Mouse (Mus musculus) limb, embryonic 13.5 days (tissue): ENCODE measurements around the gene Nlrp1a. TPM values are rescaled to one million over a fixed set of nuclear protein-coding genes. Genes with fewer than 3 reads are reported as not detected.

Experiments
- ATAC-seq: fragments of 200-750 bp; cut with Nextera tagmentation; 2 replicates; pipeline ENCODE4 v1.8.0; 2017; ENCODE audit warnings: low read depth, moderate number of reproducible peaks, moderate TSS enrichment; ENCODE audit not compliant: low FRiP score
- H3K27ac ChIP-seq: fragments of 300-500 bp; sonication (generic); 2 replicates; pipeline ENCODE4 v1.5.1; 2015; ENCODE audit warnings: inconsistent platforms, mild to moderate bottlenecking, moderate library complexity
- H3K27me3 ChIP-seq: fragments of 300-500 bp; sonication (generic); 2 replicates; pipeline ENCODE4 v1.6.1; 2015; ENCODE audit warnings: mild to moderate bottlenecking, inconsistent platforms
- H3K36me3 ChIP-seq: fragments of 300-500 bp; sonication (generic); 2 replicates; pipeline ENCODE4 v1.6.1; 2015; ENCODE audit warnings: inconsistent platforms, mild to moderate bottlenecking, moderate library complexity
- H3K4me1 ChIP-seq: fragments of 300-500 bp; sonication (generic); 2 replicates; pipeline ENCODE4 v1.6.1; 2015; ENCODE audit warnings: inconsistent platforms
- H3K4me2 ChIP-seq: fragments of 300-500 bp; sonication (generic); replicated peaks from 2 replicates; pipeline ENCODE4 v1.6.1; 2015; ENCODE audit warnings: inconsistent platforms, mild to moderate bottlenecking, moderate library complexity
- H3K4me3 ChIP-seq: fragments of 300-500 bp; sonication (generic); 2 replicates; pipeline ENCODE4 v1.5.1; 2015; ENCODE audit warnings: moderate library complexity, mild to moderate bottlenecking, inconsistent platforms
- H3K9ac ChIP-seq: fragments of 300-500 bp; sonication (generic); 2 replicates; pipeline ENCODE4 v1.6.1; 2015; ENCODE audit warnings: mild to moderate bottlenecking, inconsistent platforms
- H3K9me3 ChIP-seq: fragments of 300-500 bp; sonication (generic); 2 replicates; pipeline ENCODE4 v1.6.1; 2016; ENCODE audit warnings: inconsistent platforms
- WGBS: fragments of 180-500 bp; shearing (Covaris S2); methylation state at CpG from one replicate; pipeline ENCODE4 v1.1.7; 2015; 5-methylcytosine and 5-hydroxymethylcytosine counted together
- polyA plus RNA-seq: library from polyadenylated mRNA; unstranded; fragments of >200 nt; fragmentation: Nextera tagmentation; extraction: Ambion mirVana; gene quantifications from 2 replicates; pipeline ENCODE4 v1.2.1, GENCODE M21; 2015

Gene Nlrp1a
- 0.09 TPM in 1 of 2 replicates, not detected in the other for polyA plus RNA-seq

DNA sequence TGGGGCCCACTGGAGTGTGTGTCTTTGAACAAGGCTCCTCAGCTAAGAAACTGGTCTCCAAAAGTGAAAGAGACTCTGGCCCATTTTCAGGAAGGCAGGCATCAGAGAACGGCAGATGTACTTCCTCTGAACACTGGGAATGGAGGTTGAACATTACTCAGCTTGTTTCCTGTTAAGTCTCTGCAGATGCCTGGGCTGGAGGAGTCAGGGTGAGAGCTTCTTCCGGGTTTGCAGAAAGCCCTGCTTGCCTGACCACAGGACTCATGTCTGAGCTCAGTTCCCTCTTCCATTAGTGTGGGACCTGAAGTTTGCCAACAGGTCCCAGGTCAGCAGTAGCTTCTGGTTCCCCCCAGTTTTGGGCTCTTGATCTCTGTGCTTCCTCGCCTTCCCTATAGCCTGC lies at the start of gene Nlrp1a:
Nlrp1a (minus strand) TSS at position 44 of the 400 bp plus-strand sequence.
- H3K27me3 ChIP-seq: no peaks in the 10 kb centered on the region
- H3K9ac ChIP-seq: no peak within 1 kb of the TSS
- H3K4me3 ChIP-seq: no peak within 1 kb of the TSS
- H3K9me3 ChIP-seq: no peaks in the 10 kb centered on the region
- no peaks in the 10 kb centered on the region for H3K4me1 ChIP-seq
- no peaks in the 10 kb centered on the region for H3K36me3 ChIP-seq
- no peak within 1 kb of the TSS for H3K27ac ChIP-seq
- 75% methylated on average over 3 of the region's 3 CpGs for WGBS
- no peak for ATAC-seq
- no peak within 1 kb of the TSS for H3K4me2 ChIP-seq

DNA sequence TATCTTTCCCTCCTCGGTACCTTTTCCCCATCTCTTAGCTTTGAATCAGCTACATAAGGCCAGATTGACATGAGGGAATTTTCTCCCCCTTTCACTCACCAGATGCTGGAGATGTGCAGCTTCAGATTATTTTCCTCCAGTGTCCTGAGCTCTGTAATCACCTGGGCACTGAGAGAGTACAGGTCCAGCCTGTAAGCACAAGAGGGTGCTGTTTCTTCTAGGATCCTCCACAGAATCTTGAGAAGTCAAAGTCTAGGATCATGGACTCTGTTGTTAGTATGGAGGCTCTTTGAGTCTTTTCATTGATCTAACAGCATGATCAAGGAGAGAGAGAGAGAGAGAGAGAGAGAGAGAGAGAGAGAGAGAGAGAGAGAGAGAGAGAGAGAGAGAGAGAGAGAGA lies 25.1 kb upstream of the Nlrp1a start:
- Histone ChIP-seq H3K27ac (no peak overlapping the region), H3K27me3 (no peaks in the 10 kb centered on the region), H3K9me3 (no peaks in the 10 kb centered on the region), H3K4me2 (no peak overlapping the region), H3K4me3 (no peak overlapping the region), H3K36me3 (no peaks in the 10 kb centered on the region), H3K9ac (no peak overlapping the region), H3K4me1 (no peaks in the 10 kb centered on the region)
- whole genome bisulfite sequencing: 72% methylated on average over 1 of the region's 1 CpGs
- ATAC-seq: no peak

- Histone ChIP-seq H3K27ac (no peak overlapping the region), H3K4me2 (no peak overlapping the region), H3K9me3 (no peaks in the 10 kb centered on the region), H3K36me3 (no peaks in the 10 kb centered on the region), H3K4me1 (no peaks in the 10 kb centered on the region), H3K9ac (no peak overlapping the region), H3K4me3 (no peak overlapping the region), H3K27me3 (no peaks in the 10 kb centered on the region)
- WGBS: 76% methylated on average over 1 of the region's 1 CpGs
- ATAC-seq: no peak
Measured at GRCm38 (mm10) chr11:71164139-71164538, 19.6 kb upstream of the Nlrp1a start.

- ATAC-seq: no peak
- WGBS: 76% methylated on average over 3 of the region's 3 CpGs
- no peaks in the 10 kb centered on the region for H3K9me3 ChIP-seq
- no peak overlapping the region for H3K4me3 ChIP-seq
- H3K36me3 ChIP-seq: no peaks in the 10 kb centered on the region
- H3K4me2 ChIP-seq: no peak overlapping the region
- H3K9ac ChIP-seq: no peak overlapping the region
- H3K27ac ChIP-seq: no peak overlapping the region
- H3K27me3 ChIP-seq: no peaks in the 10 kb centered on the region
- H3K4me1 ChIP-seq: no peaks in the 10 kb centered on the region
Measured at GRCm38 (mm10) chr11:71159439-71160136, 15.1 kb upstream of the Nlrp1a start.

DNA sequence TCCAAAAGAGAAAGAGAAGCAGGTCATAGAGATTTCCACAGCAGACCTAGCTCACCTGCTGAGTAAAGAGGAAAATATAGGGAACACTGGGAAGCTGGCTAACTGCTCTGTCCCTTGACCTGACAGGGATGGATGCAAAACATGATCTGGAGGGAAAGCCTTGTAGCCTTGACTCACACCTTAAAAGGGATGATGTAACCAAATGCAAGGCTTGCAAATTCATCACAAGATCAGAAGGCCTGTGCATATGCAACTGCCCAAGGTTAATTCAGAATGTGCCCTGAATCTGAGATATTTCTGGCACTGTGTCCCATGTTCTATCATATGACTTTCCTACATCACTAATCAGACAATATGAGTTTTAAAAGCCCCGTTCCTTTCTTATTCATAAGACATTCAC lies 10.8 kb upstream of the Nlrp1a start:
- Histone ChIP-seq H3K9me3 (no peaks in the 10 kb centered on the region), H3K4me2 (no peak overlapping the region), H3K4me3 (no peak overlapping the region), H3K36me3 (no peaks in the 10 kb centered on the region), H3K27me3 (no peaks in the 10 kb centered on the region), H3K9ac (no peak overlapping the region), H3K4me1 (no peaks in the 10 kb centered on the region), H3K27ac (no peak overlapping the region)
- no peak for ATAC-seq
- WGBS: 88% methylated on average over 1 of the region's 1 CpGs

DNA sequence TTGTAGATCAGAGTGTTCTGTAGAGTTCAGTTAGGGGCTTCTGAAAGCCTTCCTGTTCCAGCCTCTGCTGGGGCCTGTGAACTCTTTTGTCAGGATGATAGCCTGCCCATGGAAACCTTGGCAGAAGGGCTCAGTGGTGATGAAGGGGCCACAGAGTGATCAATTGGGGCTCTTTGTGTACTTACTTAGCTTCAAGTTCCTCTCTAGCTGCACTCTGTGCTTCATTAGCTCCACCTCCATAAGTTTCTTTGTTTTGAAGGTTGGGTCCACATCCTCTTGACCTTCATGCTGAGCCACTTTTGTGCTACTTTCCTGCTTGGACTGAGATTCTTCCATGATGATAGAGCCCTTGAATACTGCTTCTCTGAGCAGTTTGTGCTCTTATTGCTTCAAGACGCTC lies 2.5 kb downstream of the Nlrp1a start:
- WGBS: 91% methylated on average over 1 of the region's 1 CpGs
- H3K4me3 ChIP-seq: no peak overlapping the region
- no peak for ATAC-seq

DNA sequence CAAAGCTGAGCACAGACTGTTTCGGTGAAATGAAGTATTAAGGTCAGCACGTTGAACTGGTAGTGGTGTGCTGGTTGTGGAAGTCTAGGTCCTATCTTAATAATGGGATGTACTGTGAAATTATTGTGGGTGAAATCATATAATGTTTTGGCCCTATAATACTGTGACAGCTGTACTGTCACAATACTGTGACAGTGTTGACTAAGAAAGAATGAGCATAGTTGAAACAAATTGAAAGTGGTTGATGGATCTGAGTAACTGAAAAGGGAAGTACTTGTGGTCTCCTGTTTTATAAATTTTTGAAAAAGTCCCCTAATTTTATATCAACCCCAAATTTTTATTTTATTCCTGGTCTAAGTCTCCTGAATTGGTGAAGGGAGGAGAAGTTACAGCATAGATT lies 37.4 kb downstream of the Nlrp1a start:
- no peak overlapping the region for H3K4me3 ChIP-seq
- 79% methylated on average over 2 of the region's 2 CpGs for WGBS
- no peaks in the 10 kb centered on the region for H3K9me3 ChIP-seq
- no peak overlapping the region for H3K9ac ChIP-seq
- H3K27me3 ChIP-seq: no peaks in the 10 kb centered on the region
- no peak overlapping the region for H3K27ac ChIP-seq
- no peaks in the 10 kb centered on the region for H3K4me1 ChIP-seq
- no peak overlapping the region for H3K4me2 ChIP-seq
- no peak for ATAC-seq
- H3K36me3 ChIP-seq: no peaks in the 10 kb centered on the region

More for the DNA sequence above, 2.5 kb downstream of the Nlrp1a start:
- H3K27ac ChIP-seq: no peak overlapping the region
- no peaks in the 10 kb centered on the region for H3K4me1 ChIP-seq
- no peak overlapping the region for H3K4me2 ChIP-seq
- H3K9me3 ChIP-seq: no peaks in the 10 kb centered on the region
- no peaks in the 10 kb centered on the region for H3K36me3 ChIP-seq
- no peaks in the 10 kb centered on the region for H3K27me3 ChIP-seq
- H3K9ac ChIP-seq: no peak overlapping the region

DNA sequence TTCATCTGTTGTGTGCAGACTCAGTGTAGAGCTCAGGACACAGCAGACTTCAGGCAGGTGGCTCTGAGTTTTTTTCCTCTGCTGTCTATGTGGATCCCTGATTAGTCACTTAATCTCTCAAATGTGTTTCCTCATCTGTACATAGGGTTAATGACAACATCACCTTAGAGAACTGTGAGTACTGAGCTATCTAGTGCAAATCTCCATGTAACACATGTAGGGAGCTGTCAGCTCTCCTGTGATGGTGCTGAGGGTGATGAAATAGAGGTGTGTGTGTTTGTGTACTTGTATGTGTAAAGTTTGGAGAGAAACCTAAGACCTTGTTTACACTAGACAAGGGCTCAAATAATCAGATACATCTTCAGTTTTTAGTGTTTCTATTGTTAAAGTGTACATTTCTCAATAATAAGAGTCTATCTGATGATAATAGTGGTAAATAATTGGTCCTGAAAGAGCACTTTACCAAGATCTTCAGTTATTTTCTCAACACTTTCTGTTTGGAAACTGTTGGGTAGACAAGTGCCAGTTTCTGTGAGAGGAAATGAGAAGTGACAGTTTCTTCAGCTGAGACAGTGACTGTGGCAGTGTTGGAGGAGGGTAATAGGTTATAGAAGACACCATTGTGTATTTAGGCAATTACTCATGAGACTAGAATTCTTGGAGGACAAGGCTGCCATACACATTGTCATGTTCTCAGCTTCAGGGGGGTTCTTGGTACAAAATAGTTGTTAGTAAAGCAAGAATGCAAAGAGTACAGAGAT lies 38.1 kb downstream of the Nlrp1a start:
- H3K9me3 ChIP-seq: no peaks in the 10 kb centered on the region
- H3K4me3 ChIP-seq: no peak overlapping the region
- H3K4me1 ChIP-seq: no peaks in the 10 kb centered on the region
- no peak for ATAC-seq
- H3K27ac ChIP-seq: no peak overlapping the region
- H3K9ac ChIP-seq: no peak overlapping the region
- no peaks in the 10 kb centered on the region for H3K27me3 ChIP-seq
- no peak overlapping the region for H3K4me2 ChIP-seq
- H3K36me3 ChIP-seq: no peaks in the 10 kb centered on the region

- Histone ChIP-seq H3K4me3 (no peak overlapping the region), H3K36me3 (no peaks in the 10 kb centered on the region), H3K9ac (no peak overlapping the region), H3K9me3 (no peaks in the 10 kb centered on the region), H3K27ac (no peak overlapping the region), H3K4me1 (no peaks in the 10 kb centered on the region), H3K27me3 (no peaks in the 10 kb centered on the region), H3K4me2 (no peak overlapping the region)
- no peak for ATAC-seq
Measured at GRCm38 (mm10) chr11:71103931-71104330, 40.6 kb downstream of the Nlrp1a start.

- no peak for ATAC-seq
- no peak overlapping the region for H3K4me3 ChIP-seq
- no peaks in the 10 kb centered on the region for H3K27me3 ChIP-seq
- H3K4me1 ChIP-seq: no peaks in the 10 kb centered on the region
- H3K27ac ChIP-seq: no peak overlapping the region
- no peaks in the 10 kb centered on the region for H3K36me3 ChIP-seq
- no peak overlapping the region for H3K9ac ChIP-seq
- 79% methylated on average over 1 of the region's 1 CpGs for WGBS
- H3K9me3 ChIP-seq: peaks cover 7% of the 10 kb centered on the region
- H3K4me2 ChIP-seq: no peak overlapping the region
Measured at GRCm38 (mm10) chr11:71076342-71076741, 68.2 kb downstream of the Nlrp1a start.

DNA sequence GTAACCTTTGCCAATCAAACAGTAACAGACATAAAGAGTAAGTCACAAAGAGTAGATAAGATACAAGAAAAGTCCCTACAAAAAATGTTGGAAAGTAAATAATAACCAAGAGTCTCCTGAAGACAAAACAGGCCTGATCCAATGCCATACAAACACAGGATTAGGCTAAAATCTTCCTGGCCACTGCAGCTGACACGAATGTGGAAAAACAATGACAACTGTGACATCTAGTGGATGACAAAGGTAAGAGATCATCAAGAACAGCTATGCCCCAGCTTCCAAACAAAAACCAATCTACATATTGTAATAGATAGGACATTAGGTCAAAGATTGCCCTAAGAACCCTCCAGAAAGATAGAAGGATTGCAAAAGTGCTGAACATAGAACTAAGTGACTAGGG lies 92.0 kb downstream of the Nlrp1a start:
- 0% methylated on average over 1 of the region's 1 CpGs for WGBS

More for the DNA sequence above, 92.0 kb downstream of the Nlrp1a start:
- no peaks in the 10 kb centered on the region for H3K4me1 ChIP-seq
- no peak overlapping the region for H3K9ac ChIP-seq
- no peaks in the 10 kb centered on the region for H3K27me3 ChIP-seq
- H3K4me3 ChIP-seq: no peak overlapping the region
- ATAC-seq: no peak
- H3K4me2 ChIP-seq: no peak overlapping the region
- no peaks in the 10 kb centered on the region for H3K36me3 ChIP-seq
- no peak overlapping the region for H3K27ac ChIP-seq
- no peaks in the 10 kb centered on the region for H3K9me3 ChIP-seq
